Comparison of ENCODE assay signal across 10 mouse cellular contexts in genomic region chr8:121203612-121204376, GRCm38 (mm10).
DNase-seq lines count a peak whose midpoint lies in the region; ATAC-seq lines count a peak whose summit lies in the region.
"Had no signal": no experiment of that assay in that cellular context is flagged by ENCODE, and none has a peak within 500 bp of the region (broad histone marks: within the 10 kb centered on the region; RNA-seq: fewer than 3 reads in every experiment).

No protein-coding gene starts in this region.

- no peak overlapping the region for H3K4me3 ChIP-seq in hindbrain, embryonic 16.5 days (ENCODE audit: low read length)
- H3K4me3 ChIP-seq in hindbrain, embryonic 14.5 days (replicated peaks; ENCODE audit: low read length): no peak overlapping the region
- H3K4me3 ChIP-seq in embryonic facial prominence, embryonic 10.5 days: no peak overlapping the region
- H3K4me3 ChIP-seq in midbrain, embryonic 15.5 days: no peak overlapping the region
- no peak overlapping the region for H3K4me3 ChIP-seq in heart, embryonic 12.5 days
- H3K4me3 ChIP-seq: hindbrain, embryonic 13.5 days had no signal

- DNase-seq in hindbrain, embryonic 14.5 days (ENCODE audit: low spot score): no peak
- no peak for DNase-seq in embryonic facial prominence, embryonic 10.5 days (ENCODE audit: low spot score)
- peak; percentile 76 for DNase-seq in layer of hippocampus, adult 9-11 months
- no peak for DNase-seq in adipocyte (ENCODE audit: low spot score)
- DNase-seq: thymus, postnatal 4 days had no signal

- H3K4me1 ChIP-seq in hindbrain, embryonic 16.5 days (ENCODE audit: control insufficient read depth, insufficient read depth, low read depth, low read length): no peaks in the 10 kb centered on the region
- H3K4me1 ChIP-seq in hindbrain, embryonic 14.5 days (replicated peaks; ENCODE audit: control insufficient read depth, insufficient read depth, low read length): no peaks in the 10 kb centered on the region
- H3K4me1 ChIP-seq in embryonic facial prominence, embryonic 10.5 days: peaks cover 68% of the 10 kb centered on the region
- H3K4me1 ChIP-seq in midbrain, embryonic 15.5 days: no peaks in the 10 kb centered on the region
- peaks cover 27% of the 10 kb centered on the region for H3K4me1 ChIP-seq in heart, embryonic 12.5 days (replicated peaks)

- peaks cover 2% of the 10 kb centered on the region; the same call in 1 of the 2 replicates for H3K27me3 ChIP-seq in hindbrain, embryonic 16.5 days (replicated peaks; ENCODE audit: control insufficient read depth, insufficient read depth, low read length)
- no peaks in the 10 kb centered on the region for H3K27me3 ChIP-seq in hindbrain, embryonic 14.5 days (ENCODE audit: control insufficient read depth, insufficient read depth, low read length)
- H3K27me3 ChIP-seq in embryonic facial prominence, embryonic 10.5 days (replicated peaks; ENCODE audit: low read depth, poor library complexity, severe bottlenecking): peaks cover 16% of the 10 kb centered on the region
- 0 out of 2 replicates have a peak, but pooled peaks cover 3% of the 10 kb centered on the region for H3K27me3 ChIP-seq in midbrain, embryonic 15.5 days (replicated peaks)
- no peaks in the 10 kb centered on the region for H3K27me3 ChIP-seq in heart, embryonic 12.5 days (replicated peaks)
- H3K27me3 ChIP-seq: hindbrain, embryonic 13.5 days had no signal

- no peak overlapping the region for H3K4me2 ChIP-seq in hindbrain, embryonic 16.5 days (ENCODE audit: low read length)
- no peak overlapping the region for H3K4me2 ChIP-seq in hindbrain, embryonic 14.5 days (replicated peaks)
- H3K4me2 ChIP-seq in midbrain, embryonic 15.5 days: no peak overlapping the region
- no peak overlapping the region for H3K4me2 ChIP-seq in heart, embryonic 12.5 days
- H3K4me2 ChIP-seq: hindbrain, embryonic 13.5 days had no signal

- 66% methylated on average over 19 of the region's 19 CpGs for WGBS in hindbrain, embryonic 16.5 days
- 63% methylated on average over 19 of the region's 19 CpGs for WGBS in hindbrain, embryonic 14.5 days
- 61% methylated on average over 19 of the region's 19 CpGs for WGBS in embryonic facial prominence, embryonic 10.5 days
- WGBS in midbrain, embryonic 15.5 days: 60% methylated on average over 19 of the region's 19 CpGs
- WGBS in heart, embryonic 12.5 days: 72% methylated on average over 19 of the region's 19 CpGs

- ATAC-seq in hindbrain, embryonic 16.5 days: peak; percentile 68
- ATAC-seq in hindbrain, embryonic 14.5 days (ENCODE audit: low FRiP score): no peak
- 0 out of 2 replicates have a peak, but pooled peaks have one; percentile 20 for ATAC-seq in midbrain, embryonic 15.5 days (replicated peaks)
- ATAC-seq in CD4-positive, CD25-positive, alpha-beta regulatory T cell, adult 4 months: no peak
- no peak for ATAC-seq in heart, embryonic 12.5 days (ENCODE audit: insufficient number of reproducible peaks, low FRiP score)

- H3K9me3 ChIP-seq in hindbrain, embryonic 16.5 days (ENCODE audit: control insufficient read depth, low read length): no peaks in the 10 kb centered on the region
- H3K9me3 ChIP-seq in hindbrain, embryonic 14.5 days (ENCODE audit: control insufficient read depth, low read length): no peaks in the 10 kb centered on the region
- H3K9me3 ChIP-seq in embryonic facial prominence, embryonic 10.5 days: no peaks in the 10 kb centered on the region
- no peaks in the 10 kb centered on the region for H3K9me3 ChIP-seq in midbrain, embryonic 15.5 days
- no peaks in the 10 kb centered on the region for H3K9me3 ChIP-seq in heart, embryonic 12.5 days (replicated peaks)
- H3K9me3 ChIP-seq: hindbrain, embryonic 13.5 days had no signal

- no peak overlapping the region for H3K9ac ChIP-seq in hindbrain, embryonic 16.5 days (ENCODE audit: low read depth, low read length)
- H3K9ac ChIP-seq in hindbrain, embryonic 14.5 days: no peak overlapping the region
- H3K9ac ChIP-seq in midbrain, embryonic 15.5 days: no peak overlapping the region
- H3K9ac ChIP-seq in heart, embryonic 12.5 days: no peak overlapping the region
- H3K9ac ChIP-seq: hindbrain, embryonic 13.5 days had no signal

- H3K36me3 ChIP-seq in hindbrain, embryonic 16.5 days (ENCODE audit: control insufficient read depth, insufficient read depth, low read length): no peaks in the 10 kb centered on the region
- no peaks in the 10 kb centered on the region for H3K36me3 ChIP-seq in hindbrain, embryonic 14.5 days (replicated peaks; ENCODE audit: control insufficient read depth, insufficient read depth)
- no peaks in the 10 kb centered on the region for H3K36me3 ChIP-seq in embryonic facial prominence, embryonic 10.5 days (replicated peaks)
- H3K36me3 ChIP-seq in midbrain, embryonic 15.5 days (replicated peaks): no peaks in the 10 kb centered on the region
- no peaks in the 10 kb centered on the region for H3K36me3 ChIP-seq in heart, embryonic 12.5 days
- H3K36me3 ChIP-seq: hindbrain, embryonic 13.5 days had no signal

- peak overlapping the region; percentile 30; the same call in 1 of the 2 replicates for H3K27ac ChIP-seq in hindbrain, embryonic 16.5 days (ENCODE audit: low read depth, low read length)
- H3K27ac ChIP-seq in hindbrain, embryonic 14.5 days: no peak overlapping the region
- peak overlapping the region; percentile 26; the same call in 1 of the 2 replicates for H3K27ac ChIP-seq in embryonic facial prominence, embryonic 10.5 days (replicated peaks)
- no peak overlapping the region for H3K27ac ChIP-seq in midbrain, embryonic 15.5 days
- H3K27ac ChIP-seq in heart, embryonic 12.5 days (ENCODE audit: poor library complexity, severe bottlenecking): no peak overlapping the region
- H3K27ac ChIP-seq: hindbrain, embryonic 13.5 days had no signal

Comparison
In these comparisons a context has a peak if more than half of its experiments do, and no peak if none do; other contexts are left out.
1. ATAC-seq: peak in hindbrain, embryonic 16.5 days (single experiment) and midbrain, embryonic 15.5 days (single experiment); none in hindbrain, embryonic 14.5 days (single experiment), CD4-positive, CD25-positive, alpha-beta regulatory T cell, adult 4 months (single experiment) and heart, embryonic 12.5 days (single experiment).
2. H3K27ac ChIP-seq: peak in hindbrain, embryonic 16.5 days (single experiment) and embryonic facial prominence, embryonic 10.5 days (single experiment); none in hindbrain, embryonic 14.5 days (single experiment), midbrain, embryonic 15.5 days (single experiment) and heart, embryonic 12.5 days (single experiment).